Mouse (Mus musculus) C2C12 (cell line): ENCODE measurements around the gene Tet1.

Experiments
- CEBPB ChIP-seq: IDR thresholded peaks from one replicate; pipeline ENCODE4 v1.6.1; 2011; ENCODE audit warnings: low read depth, mild to moderate bottlenecking, control low read depth, moderate library complexity
- CTCF ChIP-seq: IDR thresholded peaks from one replicate; pipeline ENCODE4 v1.5.1; 2011; ENCODE audit not compliant: control insufficient read depth, insufficient read depth, insufficient read length
- FOSL1 ChIP-seq: IDR thresholded peaks from one replicate; pipeline ENCODE4 v1.8.0; 2011; ENCODE audit warnings: mild to moderate bottlenecking, low read length; ENCODE audit not compliant: poor library complexity, insufficient read depth, severe bottlenecking
- MAX ChIP-seq: IDR thresholded peaks from one replicate; pipeline ENCODE4 v1.6.1; 2011; ENCODE audit warnings: mild to moderate bottlenecking, control low read depth
- MYOD1 ChIP-seq: IDR thresholded peaks from one replicate; pipeline ENCODE4 v1.6.1; 2011; ENCODE audit warnings: low read depth; ENCODE audit not compliant: control insufficient read depth, insufficient read length
- USF1 ChIP-seq: IDR thresholded peaks from one replicate; pipeline ENCODE4 v1.6.1; 2011; ENCODE audit warnings: low read depth, mild to moderate bottlenecking, control low read depth, moderate library complexity

- TF ChIP-seq CTCF (no peak), CEBPB (no peak), MYOD1 (no peak), MAX (no peak), FOSL1 (no peak), USF1 (no peak)
These were observed 100.0 kb downstream of the Tet1 start for GRCm38 (mm10) chr10:62808766-62809165.
